Mouse (Mus musculus) testis, adult 2 months (tissue): Measurements from ENCODE around the gene Spata48. TPM values are rescaled to one million over a fixed set of nuclear protein-coding genes. Genes with fewer than 3 reads are reported as not detected.

Experiments used
- H3K27ac ChIP-seq: fragments of 200-500 bp; 2 replicates; pipeline ENCODE4 v1.5.1; 2012; ENCODE audit warnings: low read depth, low read length; ENCODE audit not compliant: control insufficient read depth, insufficient read depth
- H3K27me3 ChIP-seq: fragments of 200-500 bp; 2 replicates; pipeline ENCODE4 v1.6.1; 2012; ENCODE audit warnings: mild to moderate bottlenecking, low read length, moderate library complexity; ENCODE audit not compliant: control insufficient read depth, insufficient read depth
- H3K36me3 ChIP-seq: fragments of 200-500 bp; 2 replicates; pipeline ENCODE4 v1.6.1; 2012; ENCODE audit warnings: mild to moderate bottlenecking, low read length; ENCODE audit not compliant: control insufficient read depth, insufficient read depth
- H3K4me1 ChIP-seq: fragments of 200-500 bp; 2 replicates; pipeline ENCODE4 v1.6.1; 2012; ENCODE audit warnings: low read length; ENCODE audit not compliant: control insufficient read depth, insufficient read depth
- H3K4me3 ChIP-seq: fragments of 200-500 bp; 2 replicates; pipeline ENCODE4 v1.5.1; 2012; ENCODE audit warnings: low read depth, mild to moderate bottlenecking, low read length, moderate library complexity, mixed read lengths; ENCODE audit not compliant: control insufficient read depth
- CTCF ChIP-seq: fragments of 200-500 bp; IDR thresholded peaks from 2 replicates; pipeline ENCODE4 v1.5.1; 2012; ENCODE audit warnings: low read depth, mild to moderate bottlenecking, inconsistent platforms, low read length, moderate library complexity; ENCODE audit not compliant: control insufficient read depth, insufficient read depth, insufficient replicate concordance
- POLR2A ChIP-seq: fragments of 200-500 bp; IDR thresholded peaks from 2 replicates; pipeline ENCODE4 v1.6.1; 2012; ENCODE audit warnings: low read depth, mild to moderate bottlenecking, inconsistent platforms, low read length, moderate library complexity; ENCODE audit not compliant: control insufficient read depth
- polyA plus RNA-seq: library from polyadenylated mRNA; depleted of rRNA; stranded (reverse); fragments of >200 nt; gene quantifications from 2 replicates; pipeline ENCODE4 v1.2.3, GENCODE M21; 2012; rRNA removed

Gene Spata48
- polyA plus RNA-seq, 1 experiment = 27.4 TPM

GRCm38 (mm10) chr11:11559099-11559686, 97.3 kb downstream of the Spata48 start:
- H3K27me3 ChIP-seq = no peaks in the 10 kb centered on the region
- TF ChIP-seq POLR2A = no peak
- TF ChIP-seq CTCF = no peak
- no peaks in the 10 kb centered on the region for H3K36me3 ChIP-seq
- H3K4me3 ChIP-seq = peak overlapping the region; percentile 27; the same call in 1 of the 2 replicates
- no peak overlapping the region for H3K27ac ChIP-seq
- H3K4me1 ChIP-seq = peaks cover 4% of the 10 kb centered on the region

DNA sequence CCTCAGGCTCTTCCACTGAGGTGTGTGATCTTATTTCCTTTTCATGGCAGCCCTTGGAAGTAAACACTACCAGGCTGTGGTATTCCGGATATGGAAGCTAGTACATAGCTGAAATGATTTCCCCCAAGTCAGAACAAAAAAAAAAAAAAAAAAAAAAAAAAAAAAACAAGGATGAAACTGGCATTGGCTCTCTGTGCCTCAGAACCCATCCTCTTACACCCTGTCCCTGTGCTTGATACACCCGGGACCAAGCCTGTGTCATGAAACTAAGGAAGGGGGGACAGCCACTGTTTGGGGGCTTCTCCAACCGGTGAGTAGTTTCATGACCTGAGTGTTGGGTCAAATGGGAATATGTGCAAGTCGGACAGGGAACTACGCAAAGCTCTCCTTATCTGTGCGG, 99.2 kb downstream of the Spata48 start:
- Histone ChIP-seq H3K36me3 (no peaks in the 10 kb centered on the region), H3K27ac (no peak overlapping the region), H3K4me1 (peaks cover 4% of the 10 kb centered on the region), H3K27me3 (no peaks in the 10 kb centered on the region), H3K4me3 (peak overlapping the region; percentile 41)
- TF ChIP-seq CTCF = no peak
- TF ChIP-seq POLR2A = no peak

- TF ChIP-seq POLR2A (no peak), CTCF (no peak)
- no peaks in the 10 kb centered on the region for H3K36me3 ChIP-seq
- H3K27me3 ChIP-seq = no peaks in the 10 kb centered on the region
- no peak overlapping the region for H3K4me3 ChIP-seq
- no peaks in the 10 kb centered on the region for H3K4me1 ChIP-seq
- H3K27ac ChIP-seq = no peak overlapping the region
Observed at GRCm38 (mm10) chr11:11564266-11565044, 102.6 kb downstream of the Spata48 start.

Other genes with a start within 250 kb of the Spata48 start
- gene Zpbp, start 314 bp downstream of the Spata48 start, polyA plus RNA-seq = 58.0 and 68.7 TPM in 2 replicates
- 1.5 and 1.7 TPM in 2 replicates for gene 4930512M02Rik, start 165.7 kb downstream of the Spata48 start, polyA plus RNA-seq
- gene Ikzf1, start 222.9 kb downstream of the Spata48 start, polyA plus RNA-seq = 0.48 and 1.7 TPM in 2 replicates